Mouse (Mus musculus) cerebellum, postnatal 14 days (tissue): ENCODE results near the gene Olfr1019.

Experiments used
- DNase-seq, 2 experiments: peaks; one replicate each; pipeline ENCODE4 v3.0.0; 2021; ENCODE audit warnings: mixed read lengths in 2 of 2

The Olfr1019 gene

DNA sequence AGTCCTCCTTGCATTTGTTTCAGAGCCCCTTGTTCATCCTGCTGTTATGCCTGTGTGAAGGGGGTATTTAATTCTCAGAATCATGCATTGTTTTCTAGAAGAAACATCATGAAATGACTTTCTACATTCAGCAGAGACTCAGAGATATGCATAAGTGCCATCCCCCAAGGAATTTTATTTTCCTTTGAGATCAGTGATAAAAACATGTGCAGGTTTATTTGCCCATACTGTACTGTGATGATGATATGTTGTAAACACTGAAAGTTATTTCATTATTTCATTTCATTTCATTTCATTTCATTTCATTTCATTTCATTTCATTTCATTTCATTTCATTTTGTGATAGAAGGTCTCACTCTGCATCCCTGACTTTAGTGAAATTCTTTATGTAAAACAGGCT, at the start of gene Olfr1019:
Gene Olfr1019, minus strand, starts transcription at position 101 of the 400 bp plus-strand sequence.
- DNase-seq = no peak

DNA sequence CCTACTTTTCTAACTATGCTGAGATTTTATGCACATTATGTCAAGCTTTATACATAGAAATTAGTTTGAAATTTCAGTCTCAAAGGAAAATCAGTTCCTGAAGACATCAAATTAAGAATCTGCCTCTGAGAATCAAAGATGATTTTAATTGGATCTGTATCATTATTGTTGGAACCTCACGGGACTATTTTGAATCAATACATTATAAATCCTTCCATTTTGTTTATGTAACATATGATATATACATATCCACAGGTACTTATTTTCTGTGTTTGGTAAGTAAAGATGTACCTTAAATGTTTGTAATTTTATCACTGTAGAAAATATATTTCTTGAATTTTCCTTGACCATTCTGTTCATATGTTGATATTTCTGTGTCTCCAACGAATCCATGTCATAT, 40.1 kb upstream of the Olfr1019 start, which contains the start of gene Olfr1023:
Gene Olfr1023, plus strand, starts transcription at position 301 of the 400 bp plus-strand sequence.
- DNase-seq = no peak

DNA sequence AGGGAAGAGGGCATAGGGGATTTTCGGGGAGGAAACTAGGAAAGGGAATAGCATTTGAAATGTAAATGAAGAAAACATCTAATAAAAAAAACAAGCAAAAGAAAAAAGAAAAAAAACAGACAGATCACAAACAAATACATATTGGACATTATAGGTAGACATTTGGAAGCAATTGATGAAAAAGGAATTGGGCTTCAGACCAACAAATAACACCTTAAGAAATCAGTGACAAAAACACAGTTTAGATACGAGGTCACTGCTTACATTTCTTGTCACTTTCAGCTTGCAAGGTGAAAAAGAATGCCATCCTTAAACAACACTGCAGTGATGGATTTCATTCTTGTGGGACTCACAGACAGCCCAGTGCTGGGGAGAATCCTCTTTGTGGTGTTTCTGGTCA, 23.0 kb upstream of the Olfr1019 start, which contains the start of gene Olfr1022:
Gene Olfr1022, plus strand, starts transcription at position 301 of the 400 bp plus-strand sequence.
- DNase-seq = no peak

DNA sequence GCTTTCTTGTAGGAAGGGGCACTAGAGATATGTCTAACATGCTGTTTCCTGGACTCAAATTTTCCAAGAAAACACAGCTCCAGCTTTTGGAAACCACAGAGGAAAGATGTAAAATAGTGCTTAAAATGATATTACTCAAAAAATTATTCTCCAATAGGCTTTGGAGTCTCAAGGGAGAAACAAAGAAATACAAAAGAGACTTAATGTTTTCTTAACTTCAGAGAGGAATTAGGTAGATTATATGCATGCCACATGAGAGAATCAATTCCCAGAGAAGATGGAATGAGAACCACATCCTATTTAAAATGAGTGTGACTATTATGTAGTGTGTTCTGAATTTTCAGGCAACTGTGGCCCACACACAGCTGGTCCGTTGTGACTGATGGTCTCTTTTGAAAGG, 1.4 kb upstream of the Olfr1019 start, which contains the start of gene Olfr1020:
Gene Olfr1020, plus strand, starts transcription at position 301 of the 400 bp plus-strand sequence.
- no peak for DNase-seq

- DNase-seq = no peak
Measured at GRCm38 (mm10) chr2:85818179-85818578, 27.1 kb downstream of the Olfr1019 start, which contains the start of gene Olfr1018. Olfr1018 (plus strand) TSS chr2:85818479.

DNA sequence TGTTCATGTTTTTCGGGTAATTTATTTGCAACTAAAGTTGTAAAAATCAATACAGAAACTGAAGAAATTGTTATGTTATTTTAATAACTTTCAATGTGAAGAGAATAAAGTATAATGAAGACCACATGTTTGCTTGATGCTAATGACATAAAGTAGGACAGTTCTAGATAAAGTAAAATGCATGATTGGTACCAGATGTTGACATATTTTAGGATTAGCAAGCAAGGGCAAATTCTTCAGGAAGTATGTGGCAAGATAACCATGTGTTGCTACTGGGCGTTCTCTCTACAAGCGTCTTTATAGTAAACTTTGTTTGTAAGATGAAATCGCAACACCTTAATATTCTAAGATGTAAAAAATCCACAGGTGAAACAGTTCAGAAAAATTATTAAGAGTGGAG, 40.8 kb downstream of the Olfr1019 start:
- no peak for DNase-seq

DNA sequence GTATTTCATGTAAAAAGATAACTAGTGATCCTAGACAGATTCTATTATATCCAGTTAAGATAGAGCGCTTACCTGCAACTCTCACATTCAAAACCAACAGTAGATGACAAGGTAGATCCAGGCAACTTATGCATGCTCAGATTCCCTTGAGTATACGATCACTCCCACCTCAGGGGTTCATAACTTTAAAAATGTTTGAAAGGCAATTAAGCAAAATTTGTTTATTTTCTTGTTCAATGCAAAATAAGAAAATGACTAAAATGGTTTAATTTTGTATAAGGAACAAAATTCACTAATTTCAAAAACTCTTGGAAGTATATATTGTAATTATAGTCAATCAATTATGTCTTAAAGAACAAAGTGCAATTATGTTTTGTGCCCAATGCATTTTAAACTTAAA, 42.8 kb downstream of the Olfr1019 start, which contains the start of gene Olfr1016:
Gene Olfr1016, minus strand, starts transcription at position 101 of the 400 bp plus-strand sequence.
- no peak for DNase-seq

DNA sequence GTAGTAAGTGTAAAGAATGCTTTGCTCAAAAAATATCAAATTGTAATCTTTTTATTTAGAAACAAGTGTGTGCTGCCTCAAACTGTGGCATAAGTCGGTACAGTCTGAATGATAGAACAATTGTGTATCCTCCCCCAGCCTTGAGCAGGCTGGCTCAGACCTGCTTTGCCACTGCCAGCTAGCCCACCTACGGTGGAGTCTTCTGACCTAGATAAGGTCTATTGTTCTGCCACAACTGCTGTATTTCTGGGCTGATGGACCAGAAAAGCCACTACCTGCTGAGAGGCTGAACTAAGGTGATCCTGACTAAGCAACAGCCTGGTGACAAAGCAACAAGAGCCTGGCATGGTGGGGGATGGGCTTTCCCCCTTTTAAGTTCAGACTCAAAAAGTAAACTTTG, 53.0 kb downstream of the Olfr1019 start:
- DNase-seq = peak; percentile 1 to 3
